In genomic region chr8:106892210-106892805, GRCm38 (mm10) we compare ENCODE assay signal across 8 mouse cellular contexts. TPM values are rescaled to one million over a fixed set of nuclear protein-coding genes. Genes with fewer than 3 reads are reported as not detected.
DNase-seq lines count a peak whose midpoint lies in the region; ATAC-seq and TF ChIP-seq lines count a peak whose summit lies in the region.

No protein-coding gene starts in this region.

- no peaks in the 10 kb centered on the region for H3K9me3 ChIP-seq in ES-E14 (ENCODE audit: control insufficient read depth, insufficient read depth, low read depth, low read length)
- H3K9me3 ChIP-seq in embryonic facial prominence, embryonic 12.5 days, result no peaks in the 10 kb centered on the region
- no peaks in the 10 kb centered on the region for H3K9me3 ChIP-seq in hindbrain, embryonic 14.5 days (ENCODE audit: control insufficient read depth, low read length)
- H3K9me3 ChIP-seq in lung, embryonic 16.5 days (ENCODE audit: control insufficient read depth, low read length), result no peaks in the 10 kb centered on the region

- WGBS in embryonic facial prominence, embryonic 12.5 days, result under 1% methylated on average over 15 of the region's 15 CpGs
- under 1% methylated on average over 15 of the region's 15 CpGs for WGBS in hindbrain, embryonic 14.5 days
- WGBS in lung, embryonic 16.5 days, result 0% methylated on average over 15 of the region's 15 CpGs

- peak overlapping the region; percentile 99 for H3K27ac ChIP-seq in ES-E14 (ENCODE audit: insufficient read depth, low read depth, low read length, poor library complexity, severe bottlenecking)
- peak overlapping the region; percentile 97 for H3K27ac ChIP-seq in embryonic facial prominence, embryonic 12.5 days
- H3K27ac ChIP-seq in hindbrain, embryonic 14.5 days, result peak overlapping the region; percentile 96
- peak overlapping the region; percentile 96 for H3K27ac ChIP-seq in lung, embryonic 16.5 days (ENCODE audit: low read length)

- peak overlapping the region; percentile 87 to 100 for H3K4me3 ChIP-seq in ES-E14 (ENCODE audit: insufficient read depth in 1 of 2, low read depth in 1 of 2, low read length in 2 of 2, poor library complexity in 1 of 2, severe bottlenecking in 1 of 2)
- H3K4me3 ChIP-seq in embryonic facial prominence, embryonic 12.5 days, result peak overlapping the region; percentile 71
- H3K4me3 ChIP-seq in hindbrain, embryonic 14.5 days (replicated peaks; ENCODE audit: low read length), result peak overlapping the region; percentile 95
- H3K4me3 ChIP-seq in lung, embryonic 16.5 days (ENCODE audit: low read length), result peak overlapping the region; percentile 94

- 0 out of 2 replicates have a peak, but pooled peaks have one; percentile 18 for ATAC-seq in embryonic facial prominence, embryonic 12.5 days (ENCODE audit: insufficient number of reproducible peaks, insufficient read depth, low FRiP score, low TSS enrichment)
- no peak for ATAC-seq in hindbrain, embryonic 14.5 days (ENCODE audit: low FRiP score)
- peak; percentile 39; the same call in 1 of the 2 replicates for ATAC-seq in lung, embryonic 16.5 days (ENCODE audit: low read depth)

- H3K9ac ChIP-seq in ES-E14 (ENCODE audit: insufficient read depth, low read depth, low read length, poor library complexity, severe bottlenecking), result peak overlapping the region; percentile 100
- H3K9ac ChIP-seq in embryonic facial prominence, embryonic 12.5 days, result peak overlapping the region; percentile 96
- H3K9ac ChIP-seq in hindbrain, embryonic 14.5 days, result peak overlapping the region; percentile 93
- H3K9ac ChIP-seq in lung, embryonic 16.5 days (ENCODE audit: low read length), result peak overlapping the region; percentile 97

- H3K36me3 ChIP-seq in ES-E14 (ENCODE audit: control insufficient read depth, insufficient read depth, low read length, poor library complexity, severe bottlenecking), result peaks cover 17% of the 10 kb centered on the region
- peaks cover 25% of the 10 kb centered on the region for H3K36me3 ChIP-seq in embryonic facial prominence, embryonic 12.5 days
- H3K36me3 ChIP-seq in hindbrain, embryonic 14.5 days (replicated peaks; ENCODE audit: control insufficient read depth, insufficient read depth), result peaks cover 23% of the 10 kb centered on the region
- H3K36me3 ChIP-seq in lung, embryonic 16.5 days (ENCODE audit: control insufficient read depth, insufficient read depth, low read length), result 0 out of 2 replicates have a peak, but pooled peaks cover 4% of the 10 kb centered on the region

- peak overlapping the region; percentile 48 for H3K4me2 ChIP-seq in embryonic facial prominence, embryonic 12.5 days (replicated peaks)
- peak overlapping the region; percentile 84 for H3K4me2 ChIP-seq in hindbrain, embryonic 14.5 days (replicated peaks)
- H3K4me2 ChIP-seq in lung, embryonic 16.5 days (ENCODE audit: low read depth, low read length), result peak overlapping the region; percentile 83

- DNase-seq in adrenal gland, adult 2 months, result peak; percentile 34
- DNase-seq in adrenal gland, adult 18-20 months (ENCODE audit: low spot score in 2 of 2), result no peak
- DNase-seq in ES-E14 (ENCODE audit: low read depth, low spot score), result peak; percentile 54
- DNase-seq in hindbrain, embryonic 14.5 days (ENCODE audit: low spot score), result no peak
- peak; percentile 65 for DNase-seq in retina, embryonic 14.5 days (ENCODE audit: low spot score)
- no peak for DNase-seq in frontal cortex, postnatal 14 days (ENCODE audit: low spot score in 2 of 2)

- H3K4me1 ChIP-seq in ES-E14 (ENCODE audit: control insufficient read depth in 2 of 2, insufficient read depth in 2 of 2, low read length in 2 of 2, poor library complexity in 1 of 2), result peaks cover 1 to 8% of the 10 kb centered on the region in 2 experiments; a peak in 3 of 4 replicates
- peaks cover 26% of the 10 kb centered on the region for H3K4me1 ChIP-seq in embryonic facial prominence, embryonic 12.5 days
- H3K4me1 ChIP-seq in hindbrain, embryonic 14.5 days (replicated peaks; ENCODE audit: control insufficient read depth, insufficient read depth, low read length), result peaks cover 19% of the 10 kb centered on the region
- H3K4me1 ChIP-seq in lung, embryonic 16.5 days (replicated peaks; ENCODE audit: control insufficient read depth, insufficient read depth, low read length), result peaks cover 24% of the 10 kb centered on the region

- no peaks in the 10 kb centered on the region for H3K27me3 ChIP-seq in embryonic facial prominence, embryonic 12.5 days
- no peaks in the 10 kb centered on the region for H3K27me3 ChIP-seq in hindbrain, embryonic 14.5 days (ENCODE audit: control insufficient read depth, insufficient read depth, low read length)
- no peaks in the 10 kb centered on the region for H3K27me3 ChIP-seq in lung, embryonic 16.5 days (ENCODE audit: control insufficient read depth, insufficient read depth, low read depth, low read length)

- in situ Hi-C loops in ES-E14 (cut with MboI; ENCODE audit: low sequenced_read_pairs in 2 of 2, unreplicated experiment in 2 of 2), result loop anchor here in 1 of 2 experiments (25.0 kb wide), 1 partner anchor 180 kb away; no protein-coding TSS in a partner anchor

TF ChIP-seq in ES-E14, 5 proteins besides CTCF, POLR2A, EP300 and RAD21:
- no peak for TF ChIP-seq MAFK (IDR thresholded peaks at IDR 0.05; ENCODE audit: insufficient read depth, low read depth, low read length)
- TF ChIP-seq ZNF384 (IDR thresholded peaks at IDR 0.05; ENCODE audit: low read depth, low read length), result peak; percentile 41; the same call in 1 of the 2 replicates
- TF ChIP-seq CHD2 (IDR thresholded peaks at IDR 0.05; ENCODE audit: low read depth, low read length), result no peak
- 0 out of 2 replicates have a peak, but pooled peaks have one; percentile 34 for TF ChIP-seq HCFC1 (IDR thresholded peaks at IDR 0.05; ENCODE audit: borderline replicate concordance, insufficient read depth, low read length)

RNA-seq across cellular contexts. Expression of gene Utp4, which starts 1.1 kb away (rescaled TPM):
- 10 to 100 TPM; 40.6 to 50.1 TPM for total RNA-seq in adrenal gland, adult 2 months (2021)
- 17.2 and 20.5 TPM in 2 replicates for polyA plus RNA-seq in adrenal gland, adult 2 months (2012; rRNA removed)
- total RNA-seq in adrenal gland, adult 18-20 months (2021), result 10 to 100 TPM; 48.9 to 50.9 TPM
- 87.5 and 118 TPM in 2 replicates for total RNA-seq in ES-E14 (2012; rRNA removed)
- 71.2 and 72.0 TPM in 2 replicates for polyA plus RNA-seq in embryonic facial prominence, embryonic 12.5 days (2016; fragmentation: Nextera tagmentation; extraction: Ambion mirVana)
- polyA plus RNA-seq in hindbrain, embryonic 14.5 days (2014; fragmentation: Nextera tagmentation; extraction: Ambion mirVana), result 39.6 and 46.6 TPM in 2 replicates
- 54.4 and 59.7 TPM in 2 replicates for polyA plus RNA-seq in lung, embryonic 16.5 days (2015; fragmentation: Nextera tagmentation; extraction: Ambion mirVana)

RNA-seq across cellular contexts. Expression of gene Has3, which starts 22.3 kb away (rescaled TPM):
- under 1 TPM; 0.35 to 0.37 TPM for total RNA-seq in adrenal gland, adult 2 months (2021)
- 0.50 and 0.68 TPM in 2 replicates for polyA plus RNA-seq in adrenal gland, adult 2 months (2012; rRNA removed)
- under 1 TPM; 0.26 to 0.33 TPM for total RNA-seq in adrenal gland, adult 18-20 months (2021)
- 4.4 and 5.0 TPM in 2 replicates for total RNA-seq in ES-E14 (2012; rRNA removed)
- 0.22 and 0.54 TPM in 2 replicates for polyA plus RNA-seq in embryonic facial prominence, embryonic 12.5 days (2016; fragmentation: Nextera tagmentation; extraction: Ambion mirVana)
- 1.2 and 1.7 TPM in 2 replicates for polyA plus RNA-seq in hindbrain, embryonic 14.5 days (2014; fragmentation: Nextera tagmentation; extraction: Ambion mirVana)
- 0.23 and 0.24 TPM in 2 replicates for polyA plus RNA-seq in lung, embryonic 16.5 days (2015; fragmentation: Nextera tagmentation; extraction: Ambion mirVana)

RNA-seq across cellular contexts. Expression of gene Sntb2, which starts 43.2 kb away (rescaled TPM):
- 10 to 100 TPM; 21.7 to 27.9 TPM for total RNA-seq in adrenal gland, adult 2 months (2021)
- polyA plus RNA-seq in adrenal gland, adult 2 months (2012; rRNA removed), result 8.4 and 10.7 TPM in 2 replicates
- total RNA-seq in adrenal gland, adult 18-20 months (2021), result 10 to 100 TPM; 16.9 to 20.9 TPM
- 32.4 and 45.7 TPM in 2 replicates for total RNA-seq in ES-E14 (2012; rRNA removed)
- polyA plus RNA-seq in embryonic facial prominence, embryonic 12.5 days (2016; fragmentation: Nextera tagmentation; extraction: Ambion mirVana), result 18.4 and 21.4 TPM in 2 replicates
- 6.3 and 7.3 TPM in 2 replicates for polyA plus RNA-seq in hindbrain, embryonic 14.5 days (2014; fragmentation: Nextera tagmentation; extraction: Ambion mirVana)
- 15.0 and 15.7 TPM in 2 replicates for polyA plus RNA-seq in lung, embryonic 16.5 days (2015; fragmentation: Nextera tagmentation; extraction: Ambion mirVana)

Comparison
In these comparisons a context has a peak if more than half of its experiments do, and no peak if none do; other contexts are left out.
1. DNase-seq: peak in adrenal gland, adult 2 months (single experiment), ES-E14 (single experiment) and retina, embryonic 14.5 days (single experiment); none in adrenal gland, adult 18-20 months (0 of 2), hindbrain, embryonic 14.5 days (single experiment) and frontal cortex, postnatal 14 days (0 of 2).
2. Peak in every context shown above with its lines, with median percentiles within 50 percentile points of each other: H3K27ac ChIP-seq, H3K4me3 ChIP-seq, H3K9ac ChIP-seq and H3K4me2 ChIP-seq.